Mouse (Mus musculus): ENCODE measurements around the gene Tpm3.

The Tpm3 gene

GRCm38 (mm10) chr3:90072294-90072693 is at the start of gene Tpm3:
Gene Tpm3 (plus strand): TSS chr3:90072649.
- DNase-seq (ENCODE audit: low read depth) = no peak

- no peak for DNase-seq (ENCODE audit: low read depth)
Observed at GRCm38 (mm10) chr3:90034653-90035052, 37.8 kb upstream of the Tpm3 start.

GRCm38 (mm10) chr3:90036263-90036662 is 36.2 kb upstream of the Tpm3 start:
- DNase-seq (ENCODE audit: low read depth) = no peak

GRCm38 (mm10) chr3:90049691-90050090 is 22.8 kb upstream of the Tpm3 start:
- DNase-seq (ENCODE audit: low read depth) = no peak

- peak; percentile 75 for DNase-seq (ENCODE audit: low read depth)
Observed at GRCm38 (mm10) chr3:90051441-90052350, 20.8 kb upstream of the Tpm3 start, which contains the start of gene 4933434E20Rik. Gene 4933434E20Rik (plus strand): TSS chr3:90051636.

- DNase-seq (ENCODE audit: low read depth) = peak; percentile 98
Observed at GRCm38 (mm10) chr3:90052351-90053241, 19.9 kb upstream of the Tpm3 start, which contains the start of gene Ubap2l. Gene Ubap2l (minus strand): TSS chr3:90052628.

- no peak for DNase-seq (ENCODE audit: low read depth)
Observed at GRCm38 (mm10) chr3:90061549-90061948, 10.9 kb upstream of the Tpm3 start.

- no peak for DNase-seq (ENCODE audit: low read depth)
Observed at GRCm38 (mm10) chr3:90062539-90062938, 9.9 kb upstream of the Tpm3 start.

- DNase-seq (ENCODE audit: low read depth) = no peak
Observed at GRCm38 (mm10) chr3:90064383-90064782, 8.1 kb upstream of the Tpm3 start.

- DNase-seq (ENCODE audit: low read depth) = peak; percentile 79
Observed at GRCm38 (mm10) chr3:90065553-90065952, 6.9 kb upstream of the Tpm3 start.

- no peak for DNase-seq (ENCODE audit: low read depth)
Observed at GRCm38 (mm10) chr3:90067851-90068250, 4.6 kb upstream of the Tpm3 start.

- DNase-seq (ENCODE audit: low read depth) = no peak
Observed at GRCm38 (mm10) chr3:90069688-90070087, 2.8 kb upstream of the Tpm3 start.

- peak; percentile 93 for DNase-seq (ENCODE audit: low read depth)
Observed at GRCm38 (mm10) chr3:90076921-90077716, 4.7 kb downstream of the Tpm3 start.

GRCm38 (mm10) chr3:90078224-90078623 is 5.8 kb downstream of the Tpm3 start:
- no peak for DNase-seq (ENCODE audit: low read depth)

GRCm38 (mm10) chr3:90079133-90079762 is 6.8 kb downstream of the Tpm3 start:
- peak; percentile 93 for DNase-seq (ENCODE audit: low read depth)

GRCm38 (mm10) chr3:90079763-90080497 is 7.5 kb downstream of the Tpm3 start:
- DNase-seq (ENCODE audit: low read depth) = peak; percentile 92

- no peak for DNase-seq (ENCODE audit: low read depth)
Observed at GRCm38 (mm10) chr3:90080498-90080863, 8.0 kb downstream of the Tpm3 start.

GRCm38 (mm10) chr3:90081365-90082240 is 9.2 kb downstream of the Tpm3 start:
- DNase-seq (ENCODE audit: low read depth) = peak; percentile 65

GRCm38 (mm10) chr3:90083034-90083433 is 10.6 kb downstream of the Tpm3 start:
- DNase-seq (ENCODE audit: low read depth) = peak; percentile 50

Data from naive thymus-derived CD4-positive, alpha-beta T cell, adult 2 months (primary cell).